Mouse (Mus musculus): Measurements from ENCODE around the gene St3gal6. TPM values are rescaled to one million over a fixed set of nuclear protein-coding genes. Genes with fewer than 3 reads are reported as not detected.

The St3gal6 gene
- polyA plus RNA-seq, 1 experiment from 2014 or later, result 23.5 TPM

GRCm38 (mm10) chr16:58523044-58523859 is 791 bp downstream of the St3gal6 start:
- peak overlapping the region; percentile 80 for H3K4me3 ChIP-seq (ENCODE audit: low read length)
- H3K27me3 ChIP-seq (replicated peaks; ENCODE audit: control insufficient read depth, insufficient read depth, low read length), result no peaks in the 10 kb centered on the region
- WGBS, result under 1% methylated on average over 58 of the region's 58 CpGs
- H3K36me3 ChIP-seq (ENCODE audit: control insufficient read depth, insufficient read depth, low read length), result no peaks in the 10 kb centered on the region
- H3K4me2 ChIP-seq (ENCODE audit: low read depth, low read length), result peak overlapping the region; percentile 62
- H3K9me3 ChIP-seq (ENCODE audit: control insufficient read depth, low read length), result no peaks in the 10 kb centered on the region
- peak; percentile 90 for ATAC-seq
- H3K27ac ChIP-seq (ENCODE audit: low read length), result peak overlapping the region; percentile 34
- H3K9ac ChIP-seq (ENCODE audit: low read depth, low read length), result peak overlapping the region; percentile 86
- 0 out of 2 replicates have a peak, but pooled peaks cover 2% of the 10 kb centered on the region for H3K4me1 ChIP-seq (ENCODE audit: control insufficient read depth, insufficient read depth, low read length)

GRCm38 (mm10) chr16:58522677-58523043 is 1.4 kb downstream of the St3gal6 start:
- peak overlapping the region; percentile 86 for H3K9ac ChIP-seq (ENCODE audit: low read depth, low read length)
- H3K4me3 ChIP-seq (ENCODE audit: low read length), result peak overlapping the region; percentile 80
- no peaks in the 10 kb centered on the region for H3K36me3 ChIP-seq (ENCODE audit: control insufficient read depth, insufficient read depth, low read length)
- peak overlapping the region; percentile 34 for H3K27ac ChIP-seq (ENCODE audit: low read length)
- H3K4me1 ChIP-seq (ENCODE audit: control insufficient read depth, insufficient read depth, low read length), result 0 out of 2 replicates have a peak, but pooled peaks cover 2% of the 10 kb centered on the region
- no peaks in the 10 kb centered on the region for H3K9me3 ChIP-seq (ENCODE audit: control insufficient read depth, low read length)
- WGBS, result 1% methylated on average over 16 of the region's 16 CpGs
- ATAC-seq, result peak; percentile 58
- H3K27me3 ChIP-seq (replicated peaks; ENCODE audit: control insufficient read depth, insufficient read depth, low read length), result no peaks in the 10 kb centered on the region
- H3K4me2 ChIP-seq (ENCODE audit: low read depth, low read length), result peak overlapping the region; percentile 62

- peak overlapping the region; percentile 86; the same call in 1 of the 2 replicates for H3K9ac ChIP-seq (ENCODE audit: low read depth, low read length)
- H3K27ac ChIP-seq (ENCODE audit: low read length), result no peak overlapping the region
- H3K4me1 ChIP-seq (ENCODE audit: control insufficient read depth, insufficient read depth, low read length), result 0 out of 2 replicates have a peak, but pooled peaks cover 2% of the 10 kb centered on the region
- WGBS, result 47% methylated on average over 7 of the region's 7 CpGs
- H3K4me3 ChIP-seq (ENCODE audit: low read length), result peak overlapping the region; percentile 80
- no peak for ATAC-seq
- H3K9me3 ChIP-seq (ENCODE audit: control insufficient read depth, low read length), result no peaks in the 10 kb centered on the region
- H3K4me2 ChIP-seq (ENCODE audit: low read depth, low read length), result peak overlapping the region; percentile 62
- H3K36me3 ChIP-seq (ENCODE audit: control insufficient read depth, insufficient read depth, low read length), result no peaks in the 10 kb centered on the region
- H3K27me3 ChIP-seq (replicated peaks; ENCODE audit: control insufficient read depth, insufficient read depth, low read length), result no peaks in the 10 kb centered on the region
Observed at GRCm38 (mm10) chr16:58521900-58522299, 2.1 kb downstream of the St3gal6 start.

- 0 out of 2 replicates have a peak, but pooled peaks cover 2% of the 10 kb centered on the region for H3K4me1 ChIP-seq (ENCODE audit: control insufficient read depth, insufficient read depth, low read length)
- no peak overlapping the region for H3K27ac ChIP-seq (ENCODE audit: low read length)
- H3K36me3 ChIP-seq (ENCODE audit: control insufficient read depth, insufficient read depth, low read length), result no peaks in the 10 kb centered on the region
- no peaks in the 10 kb centered on the region for H3K27me3 ChIP-seq (replicated peaks; ENCODE audit: control insufficient read depth, insufficient read depth, low read length)
- no peaks in the 10 kb centered on the region for H3K9me3 ChIP-seq (ENCODE audit: control insufficient read depth, low read length)
- ATAC-seq, result no peak
- H3K4me2 ChIP-seq (ENCODE audit: low read depth, low read length), result no peak overlapping the region
- no peak overlapping the region for H3K9ac ChIP-seq (ENCODE audit: low read depth, low read length)
- H3K4me3 ChIP-seq (ENCODE audit: low read length), result no peak overlapping the region
- 83% methylated on average over 4 of the region's 4 CpGs for WGBS
Observed at GRCm38 (mm10) chr16:58521182-58521581, 2.9 kb downstream of the St3gal6 start.

GRCm38 (mm10) chr16:58520457-58520856 is 3.6 kb downstream of the St3gal6 start:
- 93% methylated on average over 6 of the region's 6 CpGs for WGBS

GRCm38 (mm10) chr16:58519650-58520073 is 4.4 kb downstream of the St3gal6 start:
- Histone ChIP-seq H3K27me3 (replicated peaks; ENCODE audit: control insufficient read depth, insufficient read depth, low read length) (no peaks in the 10 kb centered on the region), H3K9me3 (ENCODE audit: control insufficient read depth, low read length) (no peaks in the 10 kb centered on the region), H3K4me3 (ENCODE audit: low read length) (no peak overlapping the region), H3K9ac (ENCODE audit: low read depth, low read length) (no peak overlapping the region), H3K4me2 (ENCODE audit: low read depth, low read length) (no peak overlapping the region), H3K27ac (ENCODE audit: low read length) (no peak overlapping the region), H3K4me1 (ENCODE audit: control insufficient read depth, insufficient read depth, low read length) (0 out of 2 replicates have a peak, but pooled peaks cover 2% of the 10 kb centered on the region), H3K36me3 (ENCODE audit: control insufficient read depth, insufficient read depth, low read length) (no peaks in the 10 kb centered on the region)
- WGBS, result 72% methylated on average over 11 of the region's 11 CpGs
- ATAC-seq, result peak; percentile 47

More at GRCm38 (mm10) chr16:58520457-58520856, 3.6 kb downstream of the St3gal6 start:
- H3K27ac ChIP-seq (ENCODE audit: low read length), result no peak overlapping the region
- ATAC-seq, result no peak
- H3K4me2 ChIP-seq (ENCODE audit: low read depth, low read length), result no peak overlapping the region
- H3K4me1 ChIP-seq (ENCODE audit: control insufficient read depth, insufficient read depth, low read length), result 0 out of 2 replicates have a peak, but pooled peaks cover 2% of the 10 kb centered on the region
- no peaks in the 10 kb centered on the region for H3K9me3 ChIP-seq (ENCODE audit: control insufficient read depth, low read length)
- H3K9ac ChIP-seq (ENCODE audit: low read depth, low read length), result no peak overlapping the region
- no peaks in the 10 kb centered on the region for H3K36me3 ChIP-seq (ENCODE audit: control insufficient read depth, insufficient read depth, low read length)
- no peaks in the 10 kb centered on the region for H3K27me3 ChIP-seq (replicated peaks; ENCODE audit: control insufficient read depth, insufficient read depth, low read length)
- H3K4me3 ChIP-seq (ENCODE audit: low read length), result no peak overlapping the region

- Histone ChIP-seq H3K4me1 (ENCODE audit: control insufficient read depth, insufficient read depth, low read length) (peaks cover 15% of the 10 kb centered on the region), H3K27ac (ENCODE audit: low read length) (no peak overlapping the region), H3K4me3 (ENCODE audit: low read length) (no peak overlapping the region), H3K9me3 (ENCODE audit: control insufficient read depth, low read length) (no peaks in the 10 kb centered on the region), H3K9ac (ENCODE audit: low read depth, low read length) (no peak overlapping the region), H3K27me3 (replicated peaks; ENCODE audit: control insufficient read depth, insufficient read depth, low read length) (no peaks in the 10 kb centered on the region), H3K36me3 (ENCODE audit: control insufficient read depth, insufficient read depth, low read length) (no peaks in the 10 kb centered on the region), H3K4me2 (ENCODE audit: low read depth, low read length) (no peak overlapping the region)
- 87% methylated on average over 7 of the region's 7 CpGs for WGBS
- no peak for ATAC-seq
Observed at GRCm38 (mm10) chr16:58516960-58517798, 6.9 kb downstream of the St3gal6 start.

GRCm38 (mm10) chr16:58516161-58516560 is 7.9 kb downstream of the St3gal6 start:
- no peaks in the 10 kb centered on the region for H3K9me3 ChIP-seq (ENCODE audit: control insufficient read depth, low read length)
- no peak overlapping the region for H3K4me2 ChIP-seq (ENCODE audit: low read depth, low read length)
- no peaks in the 10 kb centered on the region for H3K27me3 ChIP-seq (replicated peaks; ENCODE audit: control insufficient read depth, insufficient read depth, low read length)
- no peak overlapping the region for H3K27ac ChIP-seq (ENCODE audit: low read length)
- no peak overlapping the region for H3K4me3 ChIP-seq (ENCODE audit: low read length)
- no peak for ATAC-seq
- H3K36me3 ChIP-seq (ENCODE audit: control insufficient read depth, insufficient read depth, low read length), result no peaks in the 10 kb centered on the region
- peaks cover 16% of the 10 kb centered on the region for H3K4me1 ChIP-seq (ENCODE audit: control insufficient read depth, insufficient read depth, low read length)
- no peak overlapping the region for H3K9ac ChIP-seq (ENCODE audit: low read depth, low read length)
- 92% methylated on average over 2 of the region's 2 CpGs for WGBS

GRCm38 (mm10) chr16:58514565-58514964 is 9.5 kb downstream of the St3gal6 start:
- Histone ChIP-seq H3K27ac (ENCODE audit: low read length) (no peak overlapping the region), H3K9ac (ENCODE audit: low read depth, low read length) (no peak overlapping the region), H3K4me2 (ENCODE audit: low read depth, low read length) (no peak overlapping the region), H3K27me3 (replicated peaks; ENCODE audit: control insufficient read depth, insufficient read depth, low read length) (no peaks in the 10 kb centered on the region), H3K4me1 (ENCODE audit: control insufficient read depth, insufficient read depth, low read length) (peaks cover 20% of the 10 kb centered on the region), H3K9me3 (ENCODE audit: control insufficient read depth, low read length) (no peaks in the 10 kb centered on the region), H3K36me3 (ENCODE audit: control insufficient read depth, insufficient read depth, low read length) (no peaks in the 10 kb centered on the region), H3K4me3 (ENCODE audit: low read length) (no peak overlapping the region)
- 80% methylated on average over 9 of the region's 9 CpGs for WGBS
- peak; percentile 49; the same call in 1 of the 2 replicates for ATAC-seq

All from intestine, embryonic 16.5 days (tissue).